Mouse (Mus musculus) neural tube, embryonic 12.5 days (tissue): Measurements from ENCODE around the gene Lrch1. TPM values are rescaled to one million over a fixed set of nuclear protein-coding genes. Genes with fewer than 3 reads are reported as not detected.
A peak's percentile ranks its signal among the peaks of the same experiment; 100 is the strongest.

ENCODE experiments used
- ATAC-seq: fragments of 200-750 bp; cut with Nextera tagmentation; 2 replicates; pipeline ENCODE4 v1.8.0; 2017; ENCODE audit warnings: low read depth, mild to moderate bottlenecking, moderate TSS enrichment, moderate library complexity; ENCODE audit not compliant: low FRiP score
- H3K27ac ChIP-seq: fragments of 300-500 bp; sonication (generic); 2 replicates; pipeline ENCODE4 v1.5.1; 2016
- H3K27me3 ChIP-seq: fragments of 300-500 bp; sonication (generic); replicated peaks from 2 replicates; pipeline ENCODE4 v1.6.1; 2016; ENCODE audit warnings: mild to moderate bottlenecking
- H3K36me3 ChIP-seq: fragments of 300-500 bp; sonication (generic); 2 replicates; pipeline ENCODE4 v1.6.1; 2016; ENCODE audit warnings: mild to moderate bottlenecking
- H3K4me1 ChIP-seq: fragments of 300-500 bp; sonication (generic); 2 replicates; pipeline ENCODE4 v1.6.1; 2016
- H3K4me2 ChIP-seq: fragments of 300-500 bp; sonication (generic); replicated peaks from 2 replicates; pipeline ENCODE4 v1.6.1; 2016; ENCODE audit warnings: mild to moderate bottlenecking
- H3K4me3 ChIP-seq: fragments of 300-500 bp; sonication (generic); 2 replicates; pipeline ENCODE4 v1.5.1; 2016
- H3K9ac ChIP-seq: fragments of 300-500 bp; sonication (generic); 2 replicates; pipeline ENCODE4 v1.6.1; 2016; ENCODE audit warnings: mild to moderate bottlenecking
- H3K9me3 ChIP-seq: fragments of 300-500 bp; sonication (generic); 2 replicates; pipeline ENCODE4 v1.6.1; 2016; ENCODE audit warnings: mild to moderate bottlenecking
- WGBS: fragments of 180-500 bp; shearing (Covaris S2); methylation state at CpG from one replicate; pipeline ENCODE4 v1.1.7; 2016; 5-methylcytosine and 5-hydroxymethylcytosine counted together
- polyA plus RNA-seq: library from polyadenylated mRNA; unstranded; fragments of >200 nt; fragmentation: Nextera tagmentation; extraction: Ambion mirVana; gene quantifications from 2 replicates; pipeline ENCODE4 v1.2.1, GENCODE M21; 2016

Gene Lrch1
- polyA plus RNA-seq, 1 experiment from 2014 or later: 12.2 TPM

DNA sequence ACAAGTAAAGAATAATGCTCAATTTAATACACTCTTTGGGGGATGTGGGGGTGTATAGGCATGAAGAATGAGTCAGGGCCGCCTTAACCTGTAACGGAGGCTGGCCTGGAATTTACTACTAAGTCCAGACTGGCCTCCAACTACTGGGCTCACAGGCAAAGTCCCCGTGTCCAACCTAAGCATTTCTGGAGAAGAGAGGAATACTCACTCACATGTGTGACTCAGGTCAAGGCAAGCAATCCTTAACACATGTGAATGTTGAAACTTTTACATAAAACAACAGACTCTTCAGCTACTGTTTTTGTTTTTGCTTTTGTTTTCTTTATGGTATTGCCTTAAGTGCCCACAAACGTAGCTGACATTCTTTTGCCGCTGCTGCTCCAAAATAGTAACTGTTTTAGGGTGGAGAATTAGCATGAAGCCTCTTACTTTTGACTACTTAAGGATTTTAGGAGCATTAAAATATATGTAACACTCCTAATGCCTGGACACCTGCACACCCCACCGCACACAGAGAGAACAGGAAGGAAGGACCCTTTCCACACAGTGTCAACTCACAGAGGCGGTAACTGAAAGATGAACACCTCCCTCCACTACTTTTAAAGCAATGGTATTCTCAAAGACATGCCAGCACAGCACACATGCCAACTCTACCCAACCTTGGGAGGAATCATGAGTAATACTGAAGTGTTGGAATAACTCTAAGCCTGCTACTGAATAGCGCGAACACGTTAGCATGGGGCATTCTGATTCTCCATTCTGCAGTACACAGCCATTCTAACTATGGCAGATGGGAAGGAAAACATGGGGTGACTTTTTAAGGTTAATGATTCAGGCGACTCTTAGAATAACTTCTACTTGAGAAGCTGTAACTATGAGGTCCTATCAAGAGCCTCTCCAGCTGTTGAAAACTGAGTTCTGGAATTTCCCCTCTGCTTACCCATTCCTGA lies 2.1 kb downstream of the Lrch1 start:
- no peak overlapping the region for H3K9ac ChIP-seq
- WGBS: 88% methylated on average over 11 of the region's 11 CpGs

DNA sequence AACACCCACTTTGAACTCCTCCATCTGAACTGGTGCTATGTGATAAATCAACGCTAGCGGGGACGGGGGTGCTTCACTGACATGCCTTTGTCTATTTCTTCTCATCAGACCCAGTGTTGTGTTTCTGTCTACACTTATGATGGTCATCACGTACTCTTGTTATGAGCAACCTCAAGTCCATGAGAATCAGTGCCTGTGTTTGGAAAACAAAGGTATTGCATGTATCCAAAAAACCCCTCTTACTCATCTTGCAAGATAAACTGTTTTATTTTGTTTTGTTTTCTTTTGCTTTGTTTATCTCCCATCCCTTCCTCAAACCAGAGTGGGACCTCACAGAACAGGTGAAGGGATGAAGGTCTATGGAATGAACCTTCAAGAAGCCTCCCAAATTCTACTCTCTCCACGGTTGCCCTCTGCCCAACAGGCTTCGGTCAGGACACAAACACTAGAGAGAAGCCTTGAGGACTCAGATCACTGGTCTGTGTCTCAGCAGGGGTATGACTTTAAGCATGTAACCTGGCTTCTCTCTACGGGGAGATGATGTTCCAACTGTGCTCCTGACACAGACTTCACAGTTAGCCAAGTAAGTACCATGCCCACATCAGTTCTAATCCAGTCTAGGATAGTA lies 3.4 kb downstream of the Lrch1 start:
- H3K27me3 ChIP-seq: no peaks in the 10 kb centered on the region
- no peak for ATAC-seq
- H3K9ac ChIP-seq: no peak overlapping the region
- H3K4me1 ChIP-seq: peaks cover 13% of the 10 kb centered on the region; the same call in 1 of the 2 replicates
- H3K4me2 ChIP-seq: no peak overlapping the region
- WGBS: 92% methylated on average over 7 of the region's 7 CpGs
- H3K9me3 ChIP-seq: no peaks in the 10 kb centered on the region
- no peaks in the 10 kb centered on the region for H3K36me3 ChIP-seq
- no peak overlapping the region for H3K27ac ChIP-seq
- no peak overlapping the region for H3K4me3 ChIP-seq

More for the DNA sequence above, 2.1 kb downstream of the Lrch1 start:
- no peak for ATAC-seq
- Histone ChIP-seq H3K36me3 (no peaks in the 10 kb centered on the region), H3K4me2 (peak overlapping the region; percentile 82), H3K27ac (no peak overlapping the region), H3K4me3 (0 out of 2 replicates have a peak overlapping the region, but pooled peaks have one; percentile 84), H3K9me3 (no peaks in the 10 kb centered on the region), H3K27me3 (no peaks in the 10 kb centered on the region), H3K4me1 (peaks cover 13% of the 10 kb centered on the region; the same call in 1 of the 2 replicates)

DNA sequence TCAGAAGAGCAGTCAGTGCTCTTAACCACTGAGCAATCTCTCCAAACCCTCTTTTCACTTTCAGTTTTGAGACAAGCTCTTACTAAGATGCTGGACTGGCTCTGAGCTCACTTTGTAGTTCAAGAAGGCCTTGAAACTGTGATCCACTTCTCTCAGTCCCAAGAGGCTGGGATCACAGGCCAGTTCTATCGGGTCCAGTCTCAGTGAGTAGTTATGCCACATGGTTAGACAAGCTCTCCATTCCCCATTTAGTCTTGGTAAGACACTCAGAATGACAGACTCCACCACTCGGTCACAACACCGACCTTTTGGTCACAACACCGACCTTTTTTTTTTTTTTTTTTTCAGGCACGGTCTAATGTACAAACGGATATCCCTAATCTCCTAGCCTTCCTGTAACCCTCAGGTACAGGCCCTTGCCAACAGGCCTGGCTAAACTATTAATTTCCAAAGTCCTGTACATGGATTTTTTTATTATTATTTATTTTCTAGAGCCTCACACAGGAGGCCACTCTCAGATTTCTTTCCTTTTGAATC lies 4.0 kb downstream of the Lrch1 start:
- Histone ChIP-seq H3K27me3 (no peaks in the 10 kb centered on the region), H3K9me3 (no peaks in the 10 kb centered on the region), H3K4me3 (no peak overlapping the region), H3K9ac (no peak overlapping the region), H3K4me2 (no peak overlapping the region), H3K4me1 (peaks cover 13% of the 10 kb centered on the region; the same call in 1 of the 2 replicates), H3K36me3 (no peaks in the 10 kb centered on the region), H3K27ac (no peak overlapping the region)
- ATAC-seq: no peak
- 93% methylated on average over 6 of the region's 6 CpGs for WGBS

DNA sequence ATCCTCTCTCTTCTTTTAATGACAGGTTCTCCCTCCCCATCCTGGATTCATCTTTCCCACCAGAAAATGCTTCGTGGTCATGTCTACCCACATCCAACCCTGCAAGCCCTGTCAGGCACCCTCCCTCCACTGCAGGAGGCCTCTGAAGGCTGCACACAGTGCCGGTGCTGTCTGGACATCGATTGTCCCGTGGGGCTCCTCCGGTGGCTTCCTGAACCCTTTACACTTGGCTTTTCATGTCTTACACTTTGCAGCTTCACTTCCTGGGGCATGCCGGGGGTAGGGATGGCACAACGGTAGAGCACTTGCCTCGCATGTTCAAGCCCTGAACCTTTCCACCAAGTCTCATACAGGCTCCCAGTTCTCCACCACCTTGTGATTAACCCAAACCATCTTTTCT lies 4.7 kb downstream of the Lrch1 start:
- WGBS: 82% methylated on average over 8 of the region's 8 CpGs
- H3K27ac ChIP-seq: no peak overlapping the region
- peaks cover 13% of the 10 kb centered on the region; the same call in 1 of the 2 replicates for H3K4me1 ChIP-seq
- H3K9me3 ChIP-seq: no peaks in the 10 kb centered on the region
- no peaks in the 10 kb centered on the region for H3K36me3 ChIP-seq
- no peaks in the 10 kb centered on the region for H3K27me3 ChIP-seq
- no peak for ATAC-seq
- H3K4me3 ChIP-seq: no peak overlapping the region
- no peak overlapping the region for H3K4me2 ChIP-seq
- H3K9ac ChIP-seq: no peak overlapping the region

DNA sequence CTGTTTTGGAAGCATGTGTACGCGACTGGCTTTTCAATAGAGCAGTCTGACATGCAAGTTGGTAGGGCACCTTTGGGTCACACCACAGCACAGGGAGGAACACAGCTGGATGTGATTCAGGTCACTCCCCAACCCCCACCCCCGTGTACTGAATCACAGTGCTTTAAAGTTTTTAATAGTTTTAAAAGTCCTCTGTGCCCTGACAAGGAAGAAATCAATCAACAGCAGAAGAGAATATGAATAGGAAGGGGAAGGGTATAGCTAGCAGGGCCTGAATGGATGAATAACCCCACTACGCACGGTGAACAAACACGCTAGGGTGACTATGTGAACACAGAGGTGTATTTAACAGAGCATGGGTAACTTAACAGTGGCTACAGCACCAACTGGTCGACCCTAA lies 6.1 kb downstream of the Lrch1 start:
- Histone ChIP-seq H3K4me3 (no peak overlapping the region), H3K27ac (no peak overlapping the region), H3K4me2 (no peak overlapping the region), H3K9me3 (no peaks in the 10 kb centered on the region), H3K36me3 (no peaks in the 10 kb centered on the region), H3K27me3 (no peaks in the 10 kb centered on the region), H3K9ac (no peak overlapping the region), H3K4me1 (peaks cover 13% of the 10 kb centered on the region; the same call in 1 of the 2 replicates)
- ATAC-seq: no peak
- 83% methylated on average over 7 of the region's 7 CpGs for WGBS

DNA sequence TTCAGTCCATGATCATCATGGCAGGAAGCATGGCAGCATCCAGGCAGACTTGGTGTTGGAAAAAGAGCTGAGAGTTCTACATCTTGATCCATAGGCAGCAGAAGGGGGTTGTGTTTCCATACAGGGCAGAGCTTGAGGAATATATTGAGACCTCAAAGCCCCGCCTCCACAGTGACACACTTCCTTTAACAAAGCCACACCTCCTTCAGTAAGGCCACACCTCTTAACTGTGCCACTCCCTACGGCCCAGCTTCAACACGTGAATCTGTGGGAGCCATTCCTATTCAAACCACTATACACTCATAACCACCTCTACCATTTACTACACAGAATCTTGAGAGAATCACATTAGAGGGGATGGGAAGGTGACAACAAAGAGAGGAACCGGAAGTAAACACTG lies 6.9 kb downstream of the Lrch1 start:
- no peak for ATAC-seq
- no peak overlapping the region for H3K4me2 ChIP-seq
- H3K27ac ChIP-seq: no peak overlapping the region
- no peak overlapping the region for H3K9ac ChIP-seq
- no peaks in the 10 kb centered on the region for H3K36me3 ChIP-seq
- peaks cover 5% of the 10 kb centered on the region; the same call in 1 of the 2 replicates for H3K4me1 ChIP-seq
- no peaks in the 10 kb centered on the region for H3K9me3 ChIP-seq
- 86% methylated on average over 4 of the region's 4 CpGs for WGBS
- H3K4me3 ChIP-seq: no peak overlapping the region
- no peaks in the 10 kb centered on the region for H3K27me3 ChIP-seq

DNA sequence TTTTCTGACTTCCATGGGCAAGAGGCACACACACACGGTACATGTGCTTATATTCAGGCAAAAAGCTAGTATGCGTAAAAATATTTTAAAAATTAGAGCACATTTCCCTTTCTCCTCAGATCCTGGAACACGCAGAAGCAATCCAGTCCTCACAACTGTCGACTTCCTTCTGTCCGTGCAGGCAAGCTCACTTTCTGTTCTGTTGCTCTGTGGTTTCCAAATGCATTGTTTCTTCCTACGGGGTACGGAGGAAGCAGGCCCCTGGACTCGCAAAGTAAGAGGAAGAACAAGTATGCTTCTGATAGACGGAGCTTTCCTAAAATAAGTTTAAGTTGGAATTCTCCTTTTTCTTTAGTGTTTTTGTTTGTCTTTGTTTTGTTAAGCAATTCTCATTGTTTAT lies 8.3 kb downstream of the Lrch1 start:
- no peak for ATAC-seq
- Histone ChIP-seq H3K9ac (no peak overlapping the region), H3K36me3 (no peaks in the 10 kb centered on the region), H3K4me1 (no peaks in the 10 kb centered on the region), H3K9me3 (no peaks in the 10 kb centered on the region), H3K4me3 (no peak overlapping the region), H3K4me2 (no peak overlapping the region), H3K27me3 (no peaks in the 10 kb centered on the region), H3K27ac (no peak overlapping the region)
- 90% methylated on average over 9 of the region's 9 CpGs for WGBS

DNA sequence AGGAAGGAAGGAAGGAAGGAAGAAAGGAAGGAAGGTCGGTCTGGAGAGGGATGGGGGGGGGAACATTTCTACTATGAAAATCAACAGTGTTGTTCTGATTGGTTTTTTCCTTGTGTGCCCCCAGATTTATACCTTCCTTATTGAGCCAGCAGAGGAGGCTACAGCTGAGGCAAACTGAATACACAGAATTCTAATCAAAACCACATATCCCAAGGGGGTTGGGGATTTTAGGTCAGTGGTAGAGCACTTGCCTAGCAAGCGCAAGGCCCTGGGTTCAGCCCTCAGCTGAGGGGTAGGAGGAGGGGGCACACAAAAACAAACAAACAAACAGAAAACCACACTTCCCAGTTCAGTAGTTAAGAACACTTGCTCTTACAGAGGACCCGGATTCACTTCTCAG lies 8.8 kb downstream of the Lrch1 start:
- Histone ChIP-seq H3K27ac (no peak overlapping the region), H3K4me1 (no peaks in the 10 kb centered on the region), H3K4me3 (no peak overlapping the region), H3K9me3 (no peaks in the 10 kb centered on the region), H3K9ac (no peak overlapping the region), H3K36me3 (no peaks in the 10 kb centered on the region), H3K4me2 (no peak overlapping the region), H3K27me3 (no peaks in the 10 kb centered on the region)
- 91% methylated on average over 3 of the region's 3 CpGs for WGBS
- ATAC-seq: no peak

DNA sequence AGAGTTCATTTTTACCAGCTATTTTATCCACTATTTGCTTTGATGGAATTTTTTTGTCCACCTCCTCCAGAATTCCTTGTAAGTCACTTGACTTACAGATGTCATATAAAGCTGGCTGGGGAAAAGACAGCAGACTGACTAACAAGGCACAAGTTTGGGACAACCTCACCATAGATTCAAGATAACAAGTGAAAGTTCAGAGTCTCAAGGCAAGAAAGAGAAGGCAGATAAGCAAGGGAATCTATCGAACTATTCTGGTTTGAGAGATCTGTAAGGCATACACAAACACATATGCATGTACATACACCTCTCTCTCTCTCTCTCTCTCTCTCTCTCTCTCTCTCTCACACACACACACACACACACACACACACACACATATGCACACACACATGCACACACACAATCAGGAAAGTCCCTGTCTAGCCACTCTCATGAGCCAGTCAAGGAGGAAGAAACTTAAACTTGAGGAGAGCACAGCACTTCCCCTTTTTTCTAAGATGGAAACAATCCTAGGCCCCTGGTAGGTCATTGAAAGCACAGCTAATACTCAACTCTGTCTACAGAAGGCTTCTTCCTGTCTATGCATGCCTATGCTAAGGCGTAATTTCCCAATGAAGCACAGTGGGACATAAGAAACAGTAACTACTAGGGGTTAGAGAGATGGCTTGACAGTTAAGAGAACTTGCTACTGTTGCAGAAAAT lies 11.0 kb downstream of the Lrch1 start:
- H3K4me1 ChIP-seq: no peaks in the 10 kb centered on the region
- H3K4me3 ChIP-seq: no peak overlapping the region
- no peaks in the 10 kb centered on the region for H3K9me3 ChIP-seq
- H3K36me3 ChIP-seq: no peaks in the 10 kb centered on the region
- no peak overlapping the region for H3K4me2 ChIP-seq
- H3K9ac ChIP-seq: no peak overlapping the region
- 92% methylated on average over 2 of the region's 2 CpGs for WGBS
- ATAC-seq: no peak
- H3K27me3 ChIP-seq: no peaks in the 10 kb centered on the region
- H3K27ac ChIP-seq: no peak overlapping the region

DNA sequence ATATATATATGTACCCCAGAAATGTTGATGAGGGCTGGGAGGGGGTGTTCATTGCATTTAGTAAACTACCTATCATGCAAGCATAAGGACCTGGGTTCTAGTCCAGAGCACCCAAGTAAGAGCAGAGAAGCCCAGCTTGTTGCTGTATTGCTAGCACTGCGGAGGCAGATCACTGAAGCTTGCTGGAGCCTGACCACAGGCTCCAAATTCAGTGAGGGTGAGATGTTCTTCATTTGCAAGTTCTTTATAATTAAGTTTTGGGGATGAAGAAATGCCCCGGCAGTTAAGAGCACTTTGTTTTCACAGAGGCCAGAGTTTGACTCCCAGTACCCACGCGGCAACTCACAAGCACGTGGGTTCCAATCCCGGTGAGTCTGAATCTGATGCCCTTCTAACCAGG lies 12.6 kb downstream of the Lrch1 start:
- no peaks in the 10 kb centered on the region for H3K27me3 ChIP-seq
- WGBS: 95% methylated on average over 6 of the region's 6 CpGs
- no peaks in the 10 kb centered on the region for H3K9me3 ChIP-seq

DNA sequence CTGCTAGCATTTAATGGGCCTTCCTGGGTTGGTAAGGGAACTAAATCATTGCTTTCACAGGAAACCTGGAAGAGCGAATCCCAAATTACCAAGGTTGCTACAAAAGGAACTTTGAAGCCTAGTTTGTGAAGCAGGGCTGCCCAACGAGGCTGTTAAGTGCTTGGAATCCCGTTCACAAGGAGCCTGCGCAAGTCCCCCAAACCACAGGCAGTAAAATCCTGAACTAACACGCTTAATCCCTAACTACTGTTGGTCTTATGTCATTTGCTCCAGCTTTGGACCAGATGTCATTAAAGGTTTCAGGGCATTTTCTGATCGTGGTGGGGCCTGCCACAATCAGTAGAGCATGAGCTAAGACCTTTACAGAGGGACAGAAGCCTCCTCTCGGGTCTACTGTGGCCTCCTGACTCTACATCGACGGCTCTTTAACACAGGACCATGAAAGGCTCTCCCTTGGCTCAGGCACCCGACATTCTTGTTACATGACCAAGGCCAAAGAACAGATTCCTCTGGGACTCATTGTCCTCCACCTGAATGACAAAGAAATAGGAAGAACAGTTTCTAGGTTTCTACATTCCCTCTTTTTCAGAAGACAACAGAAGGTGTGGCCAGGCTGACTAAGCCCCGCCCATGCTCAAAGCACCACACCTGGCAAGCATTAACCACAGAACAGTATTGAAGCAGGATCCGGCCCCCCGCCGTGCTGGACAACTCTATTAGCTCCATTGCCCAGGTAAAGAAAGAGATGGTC lies 13.5 kb downstream of the Lrch1 start:
- Histone ChIP-seq H3K27ac (no peak overlapping the region), H3K4me3 (no peak overlapping the region), H3K27me3 (no peaks in the 10 kb centered on the region), H3K4me1 (no peaks in the 10 kb centered on the region), H3K9me3 (no peaks in the 10 kb centered on the region), H3K36me3 (no peaks in the 10 kb centered on the region), H3K9ac (no peak overlapping the region), H3K4me2 (no peak overlapping the region)
- ATAC-seq: no peak
- WGBS: 84% methylated on average over 14 of the region's 14 CpGs

More for the DNA sequence above, 12.6 kb downstream of the Lrch1 start:
- no peak for ATAC-seq
- no peak overlapping the region for H3K27ac ChIP-seq
- H3K4me2 ChIP-seq: no peak overlapping the region
- no peaks in the 10 kb centered on the region for H3K4me1 ChIP-seq
- H3K36me3 ChIP-seq: no peaks in the 10 kb centered on the region
- no peak overlapping the region for H3K9ac ChIP-seq
- no peak overlapping the region for H3K4me3 ChIP-seq
